Mouse (Mus musculus): ENCODE data around the gene Ube3c.

Gene Ube3c

DNA sequence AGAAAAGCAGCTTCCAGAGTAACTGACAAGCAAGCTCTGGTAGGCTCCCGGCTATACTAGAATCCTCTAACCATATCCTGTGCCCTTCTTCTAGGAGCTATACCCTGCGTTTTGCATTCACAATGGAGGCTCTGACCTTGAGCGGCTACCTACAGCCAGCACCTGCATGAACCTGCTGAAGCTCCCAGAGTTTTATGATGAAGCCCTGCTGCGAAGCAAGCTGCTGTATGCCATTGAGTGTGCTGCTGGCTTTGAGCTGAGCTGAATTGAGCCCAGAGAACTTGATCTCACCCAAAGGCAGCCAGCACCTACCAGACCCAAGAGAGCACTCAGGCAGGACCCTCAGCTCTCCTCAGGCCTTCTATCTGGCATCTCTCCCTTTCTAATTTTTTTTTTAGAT is 105.3 kb downstream of the Ube3c start:
- DNase-seq (ENCODE audit: low spot score): no peak

DNA sequence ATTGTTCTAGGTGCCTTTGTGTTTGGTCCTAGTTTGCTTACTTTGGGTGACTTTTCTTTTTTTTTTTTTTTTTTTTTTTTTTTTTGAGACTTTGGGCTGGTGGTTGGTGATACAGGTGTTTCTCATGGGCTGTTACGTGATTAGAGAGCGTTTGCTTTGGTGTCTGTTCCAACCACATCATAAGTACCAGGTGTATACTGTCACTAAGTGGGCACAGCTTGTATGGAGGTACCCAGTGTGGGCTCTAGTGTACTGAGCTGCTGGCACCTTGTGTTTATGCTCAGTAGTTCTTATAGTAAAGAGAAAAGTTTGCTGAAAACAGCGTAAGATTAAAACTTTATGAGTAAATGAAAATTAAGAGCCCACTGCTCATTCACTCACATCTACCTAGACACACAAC is 107.4 kb downstream of the Ube3c start:
- DNase-seq (ENCODE audit: low spot score): no peak

DNA sequence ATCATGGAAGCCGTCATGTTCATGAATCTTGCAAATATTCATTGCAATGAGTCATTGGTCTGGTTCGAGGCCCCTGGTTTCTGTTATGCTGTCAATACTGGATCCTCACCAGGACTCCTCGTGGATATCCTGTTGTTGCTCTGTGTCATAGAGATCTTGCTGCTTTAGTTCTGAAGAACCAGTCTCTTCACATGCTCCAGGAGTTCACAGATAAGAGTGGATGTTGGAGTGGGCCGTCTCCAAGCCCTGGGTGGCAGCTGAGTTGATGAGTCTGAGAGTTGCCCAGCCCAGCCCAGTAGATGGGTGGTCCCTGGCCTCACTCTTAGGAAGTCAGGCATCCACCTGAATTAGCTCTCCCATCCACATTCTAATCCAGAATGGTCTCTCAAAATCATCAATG is 116.0 kb downstream of the Ube3c start:
- no peak for DNase-seq (ENCODE audit: low spot score)

DNA sequence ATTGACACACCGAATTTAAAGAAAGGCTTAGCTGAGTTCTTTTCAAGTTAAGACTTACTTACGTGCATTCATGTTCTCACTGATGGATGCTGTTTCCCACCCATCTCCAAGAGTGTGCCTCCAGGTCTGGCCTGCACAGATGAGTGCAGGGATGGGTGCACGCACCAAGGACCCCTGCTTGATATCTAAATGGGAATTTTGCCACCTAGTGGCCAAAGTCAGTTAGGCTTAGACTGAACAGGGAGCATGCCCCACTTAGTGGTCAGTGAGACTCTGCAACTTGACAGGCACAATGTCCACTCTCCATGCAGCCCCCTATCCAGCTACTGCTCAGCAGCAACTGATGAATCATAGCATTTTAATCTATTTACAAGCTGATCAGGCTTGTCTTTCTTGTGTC is 118.6 kb downstream of the Ube3c start:
- peak; percentile 10 for DNase-seq (ENCODE audit: low spot score)

DNA sequence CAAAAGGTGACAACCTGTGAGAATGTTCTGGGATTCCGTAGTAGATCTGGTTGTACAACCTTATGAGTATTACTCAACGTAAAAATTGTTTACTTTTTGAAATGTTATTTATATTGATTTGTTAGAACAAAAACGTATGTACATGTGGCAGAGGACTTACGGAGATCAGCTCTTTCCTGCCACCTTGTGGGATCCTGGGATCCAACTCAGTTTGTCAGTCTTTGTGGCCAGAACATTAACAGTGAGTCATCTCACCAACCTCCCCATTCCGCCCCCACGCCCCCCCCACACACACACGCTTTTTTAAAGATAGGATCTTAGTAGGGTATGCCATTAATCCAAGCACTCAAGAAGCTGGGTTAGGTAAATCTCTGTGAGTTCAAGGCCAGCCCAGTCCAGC is 119.3 kb downstream of the Ube3c start:
- DNase-seq (ENCODE audit: low spot score): no peak

DNA sequence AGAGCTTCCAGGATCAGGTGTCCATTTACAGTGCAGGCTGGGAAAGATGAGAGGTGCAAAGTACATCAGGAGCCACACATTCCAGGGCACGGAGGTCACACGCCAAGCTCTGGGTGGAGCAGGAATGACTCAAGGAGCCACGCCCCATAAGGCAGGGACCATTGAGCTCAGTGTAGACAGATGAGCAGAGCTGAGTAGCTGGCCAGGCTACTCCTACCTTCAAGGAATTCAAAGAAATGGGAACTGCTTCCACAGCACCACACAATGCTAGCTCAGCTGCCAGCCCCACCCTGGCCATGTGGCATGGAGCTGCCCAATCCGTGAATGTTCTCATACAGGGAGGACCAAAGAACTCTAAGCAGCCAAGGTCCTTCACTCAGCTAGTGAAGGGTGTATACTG is 129.5 kb downstream of the Ube3c start:
- DNase-seq (ENCODE audit: low spot score): no peak

DNA sequence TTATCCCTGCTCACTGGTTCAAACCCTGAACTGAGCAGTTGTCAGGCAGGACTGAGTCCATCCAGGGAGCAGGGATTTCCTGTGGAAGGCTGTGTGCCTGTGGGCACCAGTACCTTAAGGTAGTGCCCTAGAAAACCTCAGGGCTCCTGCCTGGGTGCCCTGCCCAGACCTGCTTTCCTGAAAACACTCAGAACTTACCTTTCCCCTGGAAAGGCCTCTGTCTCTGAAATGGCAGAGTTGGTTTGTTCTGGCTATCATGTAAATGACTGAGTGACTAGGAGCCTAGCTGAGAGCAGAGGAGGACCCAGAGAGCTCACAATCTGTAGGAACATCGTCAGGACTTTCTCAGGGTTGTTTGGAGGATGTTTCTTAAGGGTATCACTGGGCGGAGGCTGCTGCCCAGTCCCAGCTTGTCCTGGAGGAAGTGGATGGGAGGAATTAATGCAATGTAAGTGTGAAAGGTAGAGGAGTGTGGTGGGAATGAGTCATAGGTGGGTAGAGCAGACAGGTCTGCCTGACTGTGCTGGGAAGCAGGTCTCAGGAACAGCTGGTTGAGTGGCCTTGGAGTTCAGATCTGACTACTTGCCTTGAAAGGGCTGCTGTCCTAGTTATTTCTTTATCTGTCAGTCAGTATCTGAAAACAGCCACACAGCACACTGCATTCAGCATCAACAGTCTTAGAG is 130.6 kb downstream of the Ube3c start:
- DNase-seq (ENCODE audit: low spot score): no peak

DNA sequence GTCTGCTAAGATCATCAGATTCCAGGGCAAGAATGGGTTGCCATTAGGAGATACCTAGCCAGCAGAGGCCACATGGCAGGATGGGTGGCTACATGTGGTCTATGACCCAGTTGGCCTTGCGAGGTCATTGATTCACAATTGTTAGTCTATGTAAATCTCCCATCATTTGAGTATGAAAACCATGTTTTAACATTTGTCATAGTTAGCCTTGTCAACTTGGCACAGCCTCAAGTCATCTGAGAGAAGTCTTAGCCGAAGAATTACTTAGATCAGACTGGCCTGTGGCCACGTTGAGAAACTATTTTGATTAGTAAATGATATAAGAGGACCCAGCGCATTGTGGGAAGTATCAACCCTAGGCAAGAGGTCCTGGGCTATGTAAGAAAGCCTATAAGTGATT is 138.2 kb downstream of the Ube3c start:
- no peak for DNase-seq (ENCODE audit: low spot score)

DNA sequence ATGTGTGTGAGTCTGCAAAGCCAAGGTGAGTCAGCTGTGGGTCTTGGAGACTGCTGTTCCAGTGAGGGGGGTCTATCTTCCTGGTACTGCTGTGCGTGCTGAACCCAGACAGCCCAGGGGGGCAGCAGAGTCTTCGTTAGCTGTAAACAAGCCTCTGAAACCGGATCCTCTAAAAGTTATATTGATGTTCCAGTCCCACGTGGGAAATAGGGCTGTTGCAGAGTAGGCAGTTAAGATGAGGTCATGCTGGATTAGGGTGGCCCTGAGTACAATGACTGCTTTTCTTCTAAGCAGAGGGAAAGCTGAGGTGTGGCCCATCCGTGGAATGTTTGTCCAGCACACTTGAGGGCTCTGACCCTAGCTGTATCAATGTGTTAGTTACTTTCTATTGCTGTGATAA is 139.2 kb downstream of the Ube3c start:
- DNase-seq (ENCODE audit: low spot score): no peak

DNA sequence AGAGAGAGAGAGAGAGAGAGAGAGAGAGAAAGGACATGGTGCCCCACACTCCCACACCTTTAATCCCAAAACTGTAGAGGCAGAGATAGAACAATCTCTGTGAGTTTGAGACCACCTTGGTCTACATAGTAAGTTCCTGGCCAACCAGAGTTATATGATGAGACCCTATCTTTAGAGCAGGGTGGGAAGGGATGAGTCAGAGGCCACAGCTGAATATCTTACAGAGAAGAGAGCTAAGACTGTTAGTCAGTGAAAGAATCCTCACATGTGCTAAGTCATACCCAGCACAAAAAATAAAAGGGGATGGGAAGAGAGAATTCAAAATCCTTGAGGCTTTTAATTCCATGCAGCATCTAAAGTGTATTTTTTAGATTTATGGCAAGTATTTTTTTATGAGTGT is 142.6 kb downstream of the Ube3c start:
- DNase-seq (ENCODE audit: low spot score): no peak

DNA sequence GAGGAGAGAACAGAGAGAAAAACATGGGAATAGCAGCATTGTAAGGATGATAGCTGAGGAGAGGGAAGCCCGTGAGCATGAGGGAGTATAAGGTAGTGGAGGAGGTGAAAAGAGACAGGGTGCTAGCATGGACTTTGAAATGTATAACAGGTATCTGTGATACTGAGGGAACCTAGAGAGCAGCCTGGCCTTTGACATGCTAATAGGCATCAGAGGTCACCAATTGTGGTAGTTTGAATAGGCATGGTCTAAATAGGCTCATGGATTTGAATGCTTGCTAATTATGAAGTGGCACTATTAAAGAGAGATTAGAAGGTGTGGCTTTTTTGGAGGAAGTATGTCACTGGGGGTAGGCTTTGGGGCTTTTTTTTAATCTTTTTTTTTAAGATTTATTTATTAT is 143.9 kb downstream of the Ube3c start:
- DNase-seq (ENCODE audit: low spot score): no peak

DNA sequence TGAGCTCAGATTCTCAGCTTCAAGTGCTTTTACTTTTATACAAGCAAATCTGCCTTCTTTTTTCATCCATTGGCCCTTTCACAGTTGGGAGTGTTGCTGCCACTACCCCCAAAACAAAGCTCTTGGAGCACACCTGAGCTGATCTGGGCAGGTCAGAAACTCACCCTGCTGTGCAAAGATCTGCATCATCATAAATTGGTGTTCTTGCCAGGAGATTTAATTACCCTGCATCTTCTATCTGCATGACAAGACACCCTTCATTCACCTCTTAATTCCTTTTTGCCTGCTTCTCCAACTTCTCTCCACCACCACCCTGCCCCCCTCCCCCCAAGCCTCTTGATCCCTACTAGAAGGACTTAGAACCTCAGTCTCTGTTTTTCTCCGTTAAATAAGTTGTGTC is 152.1 kb downstream of the Ube3c start:
- no peak for DNase-seq (ENCODE audit: low spot score)

DNA sequence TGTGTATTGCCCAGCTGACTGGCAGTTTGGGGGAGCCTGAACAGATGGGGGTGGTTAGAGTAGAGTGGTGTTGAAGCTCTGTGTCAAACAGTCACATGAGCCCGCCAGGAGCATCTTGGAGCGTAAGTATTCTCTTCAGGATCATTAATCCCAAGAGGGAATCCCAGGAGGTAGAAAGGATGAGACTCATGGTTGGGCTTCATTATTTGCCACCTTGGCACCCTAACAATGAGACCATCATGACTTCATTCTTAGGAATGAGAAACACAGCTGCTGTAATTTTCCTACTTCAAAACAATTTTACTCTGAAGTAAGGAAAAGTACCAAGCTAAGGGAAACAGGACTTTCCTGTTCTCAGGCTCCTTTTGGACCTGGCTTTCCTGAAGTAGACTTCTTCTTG is 156.3 kb downstream of the Ube3c start:
- no peak for DNase-seq (ENCODE audit: low spot score)

All from T-cell, adult 2 months (primary cell).